In the genomic region with DNA sequence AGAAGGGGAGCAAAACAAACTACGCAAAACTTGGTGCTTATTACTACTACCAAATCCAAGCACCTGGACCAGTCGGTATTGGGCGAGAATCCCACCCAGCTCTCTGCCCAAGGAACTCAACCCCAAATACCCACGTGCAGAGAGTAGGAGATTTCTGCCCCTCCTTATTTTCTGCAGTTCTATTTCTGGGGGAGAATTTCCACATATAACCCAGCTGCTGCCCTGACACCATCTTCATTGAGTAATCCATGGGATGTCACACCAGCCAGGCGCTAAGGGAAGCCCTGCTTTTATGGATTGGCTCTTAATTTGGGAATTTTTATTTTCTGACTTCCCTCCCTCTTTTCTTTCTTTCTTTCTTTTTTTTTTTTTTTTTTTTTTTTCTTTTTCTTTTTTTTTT, we compare ENCODE assay signal across 12 mouse cellular contexts. TPM values are rescaled to one million over a fixed set of nuclear protein-coding genes. Genes with fewer than 3 reads are reported as not detected.
DNase-seq lines count a peak whose midpoint lies in the region; ATAC-seq and TF ChIP-seq lines count a peak whose summit lies in the region.
"Had no signal": no experiment of that assay in that cellular context is flagged by ENCODE, and none has a peak within 500 bp of the region (broad histone marks: within the 10 kb centered on the region; RNA-seq: fewer than 3 reads in every experiment).

No protein-coding gene starts in this region.

- no peak for TF ChIP-seq CTCF in gastrocnemius, adult 2 months (IDR thresholded peaks at IDR 0.05)

- DNase-seq in gastrocnemius, adult 2 months, result peak; percentile 29
- no peak for DNase-seq in gastrocnemius, postnatal 14 days
- no peak for DNase-seq in kidney, postnatal 25 days
- DNase-seq in embryonic facial prominence, embryonic 10.5 days (ENCODE audit: low spot score), result no peak
- DNase-seq in lung, postnatal 10 days, result peak; percentile 42
- no peak for DNase-seq in cerebellum, adult 9-11 months
- DNase-seq in ovary, postnatal 14 days (ENCODE audit: low spot score), result no peak
- DNase-seq: forebrain, postnatal 0 days had no signal

- no peak for ATAC-seq in kidney, embryonic 14.5 days (ENCODE audit: low FRiP score, low TSS enrichment)
- ATAC-seq: midbrain, embryonic 16.5 days had no signal

- intact Hi-C loops in gastrocnemius, adult 2 months (cut with DNase I), result no loop called here
- intact Hi-C loops in gastrocnemius, postnatal 14 days (cut with DNase I; ENCODE audit: low total_unique reads), result no loop called here

- no peak overlapping the region for H3K4me2 ChIP-seq in kidney, embryonic 14.5 days (replicated peaks; ENCODE audit: low read depth, low read length)

- H3K27me3 ChIP-seq in kidney, embryonic 14.5 days (ENCODE audit: control insufficient read depth, insufficient read depth, low read length), result no peaks in the 10 kb centered on the region
- H3K27me3 ChIP-seq in embryonic facial prominence, embryonic 10.5 days (replicated peaks; ENCODE audit: low read depth, poor library complexity, severe bottlenecking), result no peaks in the 10 kb centered on the region; the same call in 1 of the 2 replicates
- H3K27me3 ChIP-seq: embryonic facial prominence, embryonic 13.5 days had no signal

- 0 out of 2 replicates have a peak, but pooled peaks cover 9% of the 10 kb centered on the region for H3K4me1 ChIP-seq in kidney, embryonic 14.5 days (ENCODE audit: control insufficient read depth, insufficient read depth, low read length)
- peaks cover 57% of the 10 kb centered on the region for H3K4me1 ChIP-seq in embryonic facial prominence, embryonic 10.5 days

- H3K4me3 ChIP-seq in gastrocnemius, adult 2 months, result no peak overlapping the region
- H3K4me3 ChIP-seq in kidney, embryonic 14.5 days (ENCODE audit: low read length), result no peak overlapping the region
- H3K4me3 ChIP-seq in embryonic facial prominence, embryonic 10.5 days, result no peak overlapping the region
- H3K4me3 ChIP-seq: hindbrain, embryonic 12.5 days had no signal

- H3K9me3 ChIP-seq in kidney, embryonic 14.5 days (ENCODE audit: control insufficient read depth, low read length), result no peaks in the 10 kb centered on the region
- no peaks in the 10 kb centered on the region for H3K9me3 ChIP-seq in embryonic facial prominence, embryonic 10.5 days
- H3K9me3 ChIP-seq: embryonic facial prominence, embryonic 13.5 days; hindbrain, embryonic 12.5 days had no signal

- H3K36me3 ChIP-seq in kidney, embryonic 14.5 days (ENCODE audit: control insufficient read depth, insufficient read depth, low read length), result no peaks in the 10 kb centered on the region
- no peaks in the 10 kb centered on the region for H3K36me3 ChIP-seq in embryonic facial prominence, embryonic 10.5 days (replicated peaks)
- H3K36me3 ChIP-seq: embryonic facial prominence, embryonic 13.5 days; hindbrain, embryonic 12.5 days had no signal

- H3K27ac ChIP-seq in gastrocnemius, adult 2 months, result peak overlapping the region; percentile 82
- H3K27ac ChIP-seq in kidney, embryonic 14.5 days (ENCODE audit: low read depth, low read length), result peak overlapping the region; percentile 83
- H3K27ac ChIP-seq in embryonic facial prominence, embryonic 10.5 days (replicated peaks), result peak overlapping the region; percentile 40; the same call in 1 of the 2 replicates
- H3K27ac ChIP-seq: hindbrain, embryonic 12.5 days had no signal

- no peak overlapping the region for H3K9ac ChIP-seq in kidney, embryonic 14.5 days (ENCODE audit: low read depth, low read length)
- H3K9ac ChIP-seq: forebrain, postnatal 0 days; hindbrain, embryonic 12.5 days had no signal

- WGBS in kidney, embryonic 14.5 days, result 78% methylated on average over 5 of the region's 5 CpGs
- 75% methylated on average over 5 of the region's 5 CpGs for WGBS in embryonic facial prominence, embryonic 10.5 days

RNA-seq across cellular contexts. Expression of gene Eml4, which starts 38.9 kb away (rescaled TPM):
- total RNA-seq in gastrocnemius, adult 2 months (2021), result 1 to 10 TPM; 1.8 to 2.6 TPM
- total RNA-seq in gastrocnemius, postnatal 14 days (2021), result 1 to 10 TPM; 3.3 to 4.4 TPM
- polyA plus RNA-seq in kidney, embryonic 14.5 days (2014; fragmentation: Nextera tagmentation; extraction: Ambion mirVana), result 28.0 and 54.7 TPM in 2 replicates
- polyA plus RNA-seq in embryonic facial prominence, embryonic 10.5 days (2016; fragmentation: Nextera tagmentation; extraction: Ambion mirVana), result 56.0 and 58.3 TPM in 2 replicates

Comparison
In these comparisons a context has a peak if more than half of its experiments do, and no peak if none do; other contexts are left out.
1. DNase-seq: peak in gastrocnemius, adult 2 months (single experiment) and lung, postnatal 10 days (single experiment); none in gastrocnemius, postnatal 14 days (single experiment), kidney, postnatal 25 days (0 of 2), embryonic facial prominence, embryonic 10.5 days (single experiment), cerebellum, adult 9-11 months (single experiment) and ovary, postnatal 14 days (single experiment).
2. Peak in every context shown above with its lines, with median percentiles within 50 percentile points of each other: H3K27ac ChIP-seq.